Mouse (Mus musculus) c-Kit-positive CD71-positive TER-119-positive erythroid progenitor cells, embryonic 14.5 days (primary cell): ENCODE results near the gene Tigd4.
"Not testable (repeated sequence)": the region's sequence is repeated elsewhere in the genome, so short reads cannot be mapped to it uniquely, and the experiment has no call there.

Source experiments
- DNase-seq: peaks from one replicate; pipeline ENCODE4 v3.0.0-alpha.2; 2013; ENCODE audit warnings: low spot score

Tigd4 gene

DNA sequence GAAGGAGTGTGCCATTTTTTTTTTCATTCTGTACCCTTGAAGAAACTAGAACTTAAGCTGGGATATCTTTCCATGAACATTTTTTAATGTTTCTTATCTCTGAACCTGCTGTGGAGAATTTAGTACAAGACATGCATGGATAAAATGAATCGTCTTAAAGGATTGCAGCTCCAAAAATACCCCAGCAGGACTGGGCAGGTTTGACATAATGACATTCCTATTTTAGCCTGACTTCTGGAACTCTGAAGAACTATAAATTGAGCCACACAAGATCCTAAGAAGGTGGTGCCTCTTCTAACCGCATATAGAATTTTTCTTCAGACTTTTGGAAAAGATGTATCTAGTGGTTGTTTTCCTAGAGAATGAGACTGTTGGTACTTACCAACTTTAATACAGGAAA is at the start of gene Tigd4:
TSS of gene Tigd4 (plus strand) at position 301 of the 400 bp plus-strand sequence.
- DNase-seq = no peak

DNA sequence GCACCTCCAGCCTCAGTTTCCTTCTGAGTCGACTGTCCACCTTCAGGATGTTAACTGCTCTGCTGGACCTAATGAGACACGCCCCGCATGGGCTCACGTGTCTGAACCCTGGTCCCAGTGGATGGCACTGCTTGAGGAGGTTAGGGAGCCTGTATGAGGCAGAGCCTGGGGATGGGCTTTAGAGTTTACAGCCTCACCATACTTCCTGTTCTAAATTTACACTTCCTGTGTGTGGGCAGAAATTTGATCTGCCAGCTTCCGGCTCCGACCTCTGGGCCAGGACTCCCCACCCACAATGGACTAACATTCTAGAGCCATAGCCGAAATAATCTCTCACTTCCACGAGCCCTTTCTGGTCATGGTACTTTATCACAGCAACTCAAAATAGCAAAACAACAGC is 46.2 kb upstream of the Tigd4 start:
- no peak for DNase-seq

DNA sequence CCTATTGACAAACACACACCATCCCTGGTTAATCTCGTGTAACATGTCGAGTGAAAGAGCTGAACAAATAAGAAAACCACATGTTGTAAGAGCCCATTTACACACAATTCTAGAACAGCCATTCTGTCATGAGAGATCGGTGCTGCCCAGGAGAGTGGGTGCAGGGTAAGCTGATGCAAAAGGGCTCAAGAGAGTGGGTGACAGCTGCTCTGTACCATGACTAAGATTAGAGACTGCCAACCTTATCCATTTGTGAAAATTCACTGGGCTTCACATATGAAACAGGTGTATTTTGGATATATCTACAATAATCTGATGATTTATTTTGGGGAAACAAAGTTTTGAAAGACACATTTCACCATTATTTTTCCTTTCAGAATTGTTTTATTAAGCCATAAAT is 37.6 kb upstream of the Tigd4 start:
- no peak for DNase-seq

DNA sequence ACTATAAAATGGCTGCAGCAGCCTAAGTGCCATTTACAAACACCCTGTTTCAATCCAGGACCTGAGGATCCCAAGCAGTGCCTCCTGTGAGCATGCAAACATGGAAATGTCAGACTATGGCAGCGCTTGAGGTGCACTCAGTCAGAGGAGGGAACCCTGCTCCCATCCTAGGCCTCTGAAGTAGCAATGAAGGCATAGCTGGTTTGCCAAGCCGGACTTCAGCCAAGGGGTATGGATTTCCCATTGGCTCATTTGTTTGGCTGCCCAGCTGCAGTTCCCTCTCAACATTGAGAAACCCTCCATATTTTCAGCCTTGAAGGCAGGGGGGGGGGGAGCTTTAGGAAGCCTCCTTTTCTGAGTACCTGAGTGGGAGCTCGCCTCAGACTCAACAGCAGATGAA is 35.1 kb upstream of the Tigd4 start:
- DNase-seq = no peak

DNA sequence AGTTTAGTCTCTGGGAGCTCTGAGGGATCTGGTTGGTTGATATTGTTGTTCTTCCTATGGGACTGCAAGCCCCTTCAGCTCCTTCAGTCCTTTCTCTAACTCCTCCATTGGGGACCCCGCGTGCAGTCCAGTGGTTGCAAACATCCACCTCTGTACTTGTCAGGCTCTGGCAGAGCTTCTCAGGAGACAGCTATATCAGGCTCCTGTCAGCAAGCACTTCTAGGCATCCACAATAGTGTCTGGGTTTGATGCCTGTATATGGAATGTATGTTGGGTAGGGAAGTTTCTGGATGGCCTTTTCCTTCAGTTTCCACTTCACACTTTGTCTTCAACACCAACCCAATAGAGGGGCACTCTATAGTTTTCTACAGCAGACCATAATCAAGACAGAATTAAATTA is 30.5 kb upstream of the Tigd4 start:
- not testable (repeated sequence) for DNase-seq

DNA sequence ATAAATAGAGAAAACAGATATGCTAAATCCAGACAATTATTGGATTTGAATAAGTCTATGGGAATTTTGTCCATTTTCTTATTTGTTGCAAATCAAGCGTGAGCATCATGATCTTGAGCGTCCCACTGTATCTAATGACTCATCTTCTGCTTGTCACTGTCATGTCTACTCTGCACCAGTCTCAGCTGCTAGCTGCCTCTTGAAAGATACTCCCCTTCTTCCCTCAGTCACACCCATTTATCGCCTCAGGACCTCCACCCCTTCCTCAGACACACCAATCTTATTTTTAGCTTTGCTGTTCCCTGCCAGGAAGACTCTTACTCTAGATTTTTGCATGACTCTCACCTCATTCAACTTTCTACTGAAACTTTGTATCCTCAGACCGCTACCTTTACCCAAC is 30.0 kb upstream of the Tigd4 start:
- no peak for DNase-seq

DNA sequence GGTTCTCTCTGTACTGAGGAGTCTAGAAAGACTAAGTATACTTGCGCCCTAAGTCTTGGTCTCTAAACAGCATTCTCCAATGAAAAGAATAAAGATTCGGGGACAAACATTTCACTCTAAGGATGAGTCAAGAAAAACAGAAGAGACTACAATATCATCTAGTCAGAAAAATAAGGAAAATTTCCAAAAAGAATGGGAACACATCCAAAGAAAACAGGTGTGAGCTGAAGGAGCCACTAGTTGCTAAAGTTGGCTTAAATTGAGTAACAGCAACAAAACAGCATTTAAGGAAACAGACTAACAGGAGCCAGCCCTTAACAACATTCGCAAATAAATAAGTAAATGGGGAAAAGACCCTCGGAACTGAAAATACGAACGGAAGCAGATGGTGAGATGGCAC is 24.8 kb upstream of the Tigd4 start:
- DNase-seq = no peak

DNA sequence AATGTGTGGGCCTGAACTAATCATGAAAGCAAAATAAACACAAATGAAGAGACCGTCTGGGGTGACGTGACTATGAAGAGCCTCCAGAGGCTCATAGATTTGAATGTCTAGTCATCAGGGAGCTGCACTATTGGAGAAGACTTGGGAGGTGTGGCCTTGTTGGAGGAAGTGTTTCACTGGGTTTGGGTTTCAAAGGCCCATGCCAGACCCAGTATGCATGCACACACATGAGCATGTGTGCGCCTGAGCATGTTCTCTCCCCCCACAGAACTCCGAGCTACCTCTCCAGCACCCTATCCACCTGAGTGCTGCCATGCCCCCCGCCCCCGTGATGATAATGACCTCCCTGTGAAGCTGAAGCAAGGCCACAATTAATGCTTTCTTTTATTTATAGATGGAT is 23.8 kb upstream of the Tigd4 start:
- no peak for DNase-seq

DNA sequence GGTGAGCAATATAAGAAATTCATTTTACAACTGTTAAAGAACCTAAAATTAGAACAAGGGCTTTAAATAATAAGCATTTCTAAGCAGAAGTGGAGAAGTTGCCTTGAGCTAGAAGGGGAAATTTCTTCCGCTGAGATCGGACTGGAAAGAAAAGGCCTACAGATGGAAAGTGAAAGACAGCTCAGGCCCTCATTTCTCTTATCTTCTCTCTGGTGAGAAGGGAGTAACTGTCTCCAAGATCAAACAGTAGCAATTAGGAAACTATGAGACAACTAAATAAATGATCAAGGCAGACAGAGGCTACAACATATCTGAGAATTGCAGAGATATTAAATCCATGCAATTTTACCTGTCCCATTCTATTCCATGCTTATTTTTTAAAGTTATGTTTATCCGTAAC is 22.9 kb upstream of the Tigd4 start:
- no peak for DNase-seq

DNA sequence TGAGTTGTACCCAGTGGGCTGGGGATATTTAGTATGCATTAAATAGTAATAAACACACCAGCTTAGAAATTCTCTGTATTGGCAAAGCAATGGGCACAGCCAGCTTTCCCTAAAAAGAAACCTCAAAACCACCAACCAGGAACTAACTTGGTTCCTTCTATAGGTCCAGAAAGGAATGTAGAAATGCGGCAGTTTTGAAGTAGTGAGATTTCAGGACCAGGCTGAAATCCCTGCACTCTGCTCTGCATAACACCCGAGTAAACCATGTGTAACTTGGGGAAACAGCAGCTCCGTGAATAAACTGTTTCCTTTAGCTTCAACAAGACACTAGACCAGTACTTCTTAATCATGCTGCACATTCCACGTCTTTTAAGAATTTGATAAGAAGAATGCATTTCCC is 12.7 kb upstream of the Tigd4 start:
- DNase-seq = no peak

DNA sequence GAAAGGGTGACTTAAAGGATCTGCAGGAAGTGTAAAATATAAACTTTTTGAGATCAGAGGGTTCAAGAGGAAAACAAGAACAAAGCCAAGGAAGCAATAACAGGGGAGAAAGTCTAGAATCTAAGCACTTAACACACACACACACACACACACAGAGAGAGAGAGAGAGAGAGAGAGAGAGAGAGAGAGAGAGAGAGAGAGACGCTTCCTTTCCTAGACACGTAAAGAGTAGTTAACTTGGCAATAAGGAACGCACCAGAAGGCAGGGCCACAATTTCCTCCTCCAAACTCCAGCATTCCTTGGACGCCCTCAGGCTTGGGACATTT is 11.7 kb upstream of the Tigd4 start:
- no peak for DNase-seq

DNA sequence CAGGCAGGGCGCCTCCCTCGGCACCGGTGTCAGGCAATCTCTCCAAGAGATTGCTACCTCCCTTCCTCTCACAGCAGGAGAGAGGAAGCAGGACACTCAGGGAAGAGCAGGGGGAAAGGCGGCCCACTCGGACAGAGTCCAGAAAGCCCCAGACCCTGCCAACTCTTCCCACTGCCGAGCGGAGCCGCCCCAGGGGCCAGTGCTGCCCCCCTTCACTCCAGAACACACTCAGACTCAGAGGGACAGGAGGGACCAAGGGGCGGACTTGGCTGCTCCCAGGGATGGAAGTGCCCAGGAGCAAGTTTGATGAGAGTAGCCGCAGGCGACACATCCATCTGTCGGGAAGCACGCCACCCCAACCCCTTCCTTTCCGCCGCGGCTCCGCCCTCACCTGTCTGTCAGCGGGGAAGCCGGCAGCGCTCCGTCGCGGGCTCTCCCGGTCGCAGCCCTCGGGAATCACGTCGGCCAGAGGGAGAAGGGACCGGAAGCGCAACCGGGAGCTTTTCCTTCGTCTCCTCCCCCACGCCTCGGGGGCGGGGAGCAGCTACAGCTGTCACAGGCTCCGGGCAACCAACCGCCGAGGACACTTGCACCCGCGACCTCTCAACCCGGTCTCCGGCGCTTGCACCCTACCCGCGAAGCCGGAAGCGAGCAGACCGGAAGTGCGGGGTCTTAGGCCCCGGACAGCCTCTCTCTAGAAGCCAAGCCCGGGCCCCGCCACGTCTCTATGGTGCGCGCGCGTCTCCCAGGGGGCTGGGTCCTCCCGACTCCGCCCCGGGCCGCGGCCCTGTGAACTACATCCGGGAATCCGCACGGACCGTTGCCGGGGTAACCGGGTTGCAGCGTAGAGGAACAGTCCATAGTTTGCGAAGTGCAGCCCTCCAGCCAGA is 11.1 kb upstream of the Tigd4 start, which contains the start of gene Arfip1:
TSS of gene Arfip1 (minus strand) at position 603 of the 890 bp plus-strand sequence.
- peak; percentile 77 for DNase-seq

DNA sequence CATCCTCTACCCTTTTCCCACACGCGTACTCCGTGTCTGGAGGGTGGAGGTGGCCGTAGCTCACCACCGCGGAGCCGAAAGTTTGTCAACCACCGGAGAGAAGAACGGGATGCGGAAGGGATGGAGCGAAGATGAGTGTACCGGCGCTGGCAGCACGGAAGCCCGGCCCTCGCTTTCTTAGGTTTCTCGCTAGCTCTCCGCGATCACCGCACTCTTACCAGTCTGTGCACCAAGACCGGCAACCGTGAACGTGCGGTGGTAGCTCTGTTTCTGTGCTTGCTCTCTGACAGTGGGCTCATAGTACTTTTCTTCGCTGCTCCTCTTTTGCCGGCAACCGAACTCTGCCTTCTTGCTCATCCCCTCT is 10.5 kb upstream of the Tigd4 start:
- DNase-seq = no peak

DNA sequence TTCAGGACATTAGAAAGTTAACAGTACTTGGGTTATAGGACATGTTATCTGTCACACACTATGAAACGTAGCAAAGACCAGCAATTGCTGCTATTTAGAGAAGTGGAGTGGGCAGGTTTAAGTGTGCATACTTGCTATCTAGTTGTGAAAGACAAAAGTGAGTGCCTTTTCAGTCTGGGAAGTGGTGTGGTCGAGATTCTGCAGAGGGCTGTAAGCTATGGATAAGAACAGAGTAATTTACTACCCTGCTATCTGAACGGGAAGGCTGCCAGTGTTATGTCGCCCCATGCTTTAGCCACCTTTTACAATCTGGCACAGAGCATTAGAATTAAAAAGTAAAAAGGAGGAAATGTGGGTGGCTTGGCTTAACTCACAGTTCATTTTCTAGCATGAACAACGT is 6.6 kb upstream of the Tigd4 start:
- DNase-seq = no peak

DNA sequence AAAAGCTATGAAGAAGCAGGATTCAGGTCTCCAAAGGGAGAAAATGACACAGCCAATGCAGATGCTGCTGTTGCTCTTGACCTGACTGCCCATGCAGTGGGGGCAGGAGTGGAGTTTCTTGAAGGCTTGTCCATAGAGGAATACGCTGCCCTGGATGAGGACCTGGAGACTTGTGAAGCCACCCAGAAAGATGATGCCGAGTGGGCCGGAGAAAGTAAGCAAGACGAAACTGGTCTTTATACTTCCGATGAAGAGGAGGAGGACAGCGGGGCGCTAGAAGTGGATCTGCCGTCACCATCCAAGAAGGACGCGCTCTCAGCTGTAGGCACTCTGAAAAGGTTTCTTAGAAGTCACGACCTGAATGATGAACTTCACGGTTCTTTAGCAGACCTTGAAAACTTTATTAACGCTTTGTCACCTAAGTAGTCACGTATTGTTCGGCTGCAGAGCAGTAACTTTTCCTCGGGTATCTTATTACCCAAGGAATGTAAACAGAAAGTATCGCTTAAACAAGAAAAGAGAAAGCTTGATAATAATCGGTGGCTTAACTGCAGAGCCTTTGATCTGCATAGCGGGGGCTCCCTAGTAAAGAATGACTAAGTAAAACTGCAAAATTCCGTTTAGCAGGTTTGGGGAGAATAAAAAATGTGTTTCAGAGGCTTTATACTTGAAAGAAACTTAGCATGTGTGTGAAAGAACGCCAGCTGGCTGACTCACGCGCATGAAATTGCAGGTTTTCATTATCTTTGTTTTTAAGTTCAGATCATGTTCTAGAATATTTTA is 1.7 kb downstream of the Tigd4 start:
- no peak for DNase-seq

DNA sequence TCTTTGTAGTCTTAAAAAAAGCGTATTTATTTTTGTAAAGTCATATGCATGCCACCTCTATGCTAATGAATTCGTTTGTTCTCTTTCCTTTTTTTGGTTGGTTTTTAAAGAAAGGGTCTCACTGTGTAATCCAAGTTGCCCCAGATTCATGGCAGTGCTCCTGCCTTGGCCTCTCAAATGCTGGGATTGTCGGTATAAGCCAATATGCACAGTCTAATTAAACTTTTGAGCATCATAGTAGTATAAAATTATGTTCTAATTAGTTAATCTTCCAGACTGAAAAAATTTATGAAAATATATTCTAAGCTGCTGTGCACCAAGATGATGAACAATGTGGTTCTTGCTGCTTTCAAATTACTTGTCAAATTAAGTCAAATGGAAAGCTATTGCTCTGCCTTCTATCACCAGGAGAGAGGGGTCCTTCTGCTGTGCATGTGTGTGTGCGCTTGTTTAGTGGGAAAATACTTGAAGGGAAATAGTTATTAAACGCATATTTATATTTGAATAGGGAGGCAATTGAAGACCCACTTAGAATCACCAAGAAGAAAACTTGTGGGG is 2.4 kb downstream of the Tigd4 start:
- DNase-seq = no peak

DNA sequence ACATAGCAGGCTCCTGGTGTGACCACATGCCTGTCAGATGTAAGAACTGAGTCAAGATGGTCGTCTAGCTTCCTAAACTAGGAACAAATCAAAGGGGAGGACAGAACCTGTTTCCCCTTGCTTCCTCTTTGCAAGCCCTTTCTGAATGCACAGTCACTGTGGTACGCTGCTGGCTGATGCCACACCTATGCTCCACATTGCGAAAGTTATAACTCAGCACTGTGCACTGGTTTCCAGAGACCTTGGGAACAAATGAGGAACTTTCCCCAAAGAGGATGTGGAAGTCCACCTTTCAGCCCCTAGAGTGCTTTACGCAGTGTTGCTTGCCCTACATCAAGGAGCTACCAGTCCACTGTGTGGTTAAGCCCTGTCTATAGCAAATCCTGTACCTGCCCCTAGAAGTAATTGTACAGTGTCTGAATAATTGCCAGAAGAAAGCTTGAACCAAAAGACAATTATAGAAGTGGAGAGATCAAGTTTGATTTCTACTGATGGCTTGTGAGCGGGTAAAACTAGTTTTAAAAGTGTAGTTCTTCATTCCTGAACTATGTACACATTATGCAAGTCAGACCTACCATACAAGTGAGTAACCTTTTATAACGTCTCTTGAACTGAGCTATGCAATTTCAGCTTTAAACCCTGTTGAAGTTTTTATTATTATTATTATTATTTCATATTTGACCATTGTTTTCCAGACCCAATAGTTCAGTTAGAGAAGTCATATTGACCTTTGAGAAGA is 4.8 kb downstream of the Tigd4 start:
- no peak for DNase-seq

DNA sequence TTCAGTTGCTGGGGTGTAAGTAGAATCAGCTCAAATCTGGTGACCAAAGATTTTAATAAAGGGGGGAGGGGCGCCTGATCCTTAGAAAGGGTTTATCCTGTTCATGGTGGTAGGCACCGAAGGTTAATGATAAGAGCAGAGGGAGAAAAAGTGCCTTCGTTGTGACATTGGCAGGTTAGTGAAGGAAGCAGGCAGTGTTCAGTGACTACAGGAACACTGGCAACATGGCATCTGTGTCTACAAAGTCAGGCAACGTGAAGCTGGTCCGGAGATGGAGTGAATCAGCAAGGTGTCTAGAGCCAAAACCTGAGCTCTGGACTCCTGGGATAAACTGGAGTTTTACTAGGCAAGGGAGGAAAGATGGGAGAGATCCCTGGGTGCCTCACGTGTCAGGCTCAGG is 5.4 kb downstream of the Tigd4 start:
- DNase-seq = no peak

DNA sequence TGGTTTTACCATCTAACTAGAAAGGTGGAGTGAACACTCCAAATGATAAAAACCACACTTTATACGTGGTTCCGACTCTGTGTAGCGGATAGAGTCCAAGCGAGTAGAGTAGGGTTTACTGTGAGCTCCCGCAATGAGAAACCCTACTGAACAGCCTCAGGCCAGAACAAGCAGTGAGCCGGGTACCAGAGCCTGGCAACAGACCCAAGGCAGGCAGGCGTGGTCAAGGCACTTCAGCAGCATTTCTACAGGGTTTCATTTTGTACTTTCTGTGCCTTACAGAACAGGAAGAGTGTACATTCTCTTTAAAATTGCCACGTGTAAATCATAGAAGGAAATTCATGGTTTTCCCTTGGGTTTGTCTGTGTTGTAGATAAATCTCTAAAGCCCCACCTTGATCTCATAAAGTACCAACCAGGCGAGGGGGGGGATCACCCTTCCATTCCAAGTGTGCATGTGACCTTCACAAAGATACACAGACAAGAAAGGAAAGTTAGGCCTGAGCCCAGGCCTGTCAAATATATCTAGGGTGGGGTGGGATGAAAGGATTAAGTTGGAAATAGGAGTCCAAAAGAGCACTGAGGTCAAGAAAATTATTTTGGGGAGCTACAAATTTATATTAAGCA is 8.6 kb downstream of the Tigd4 start:
- DNase-seq = no peak

DNA sequence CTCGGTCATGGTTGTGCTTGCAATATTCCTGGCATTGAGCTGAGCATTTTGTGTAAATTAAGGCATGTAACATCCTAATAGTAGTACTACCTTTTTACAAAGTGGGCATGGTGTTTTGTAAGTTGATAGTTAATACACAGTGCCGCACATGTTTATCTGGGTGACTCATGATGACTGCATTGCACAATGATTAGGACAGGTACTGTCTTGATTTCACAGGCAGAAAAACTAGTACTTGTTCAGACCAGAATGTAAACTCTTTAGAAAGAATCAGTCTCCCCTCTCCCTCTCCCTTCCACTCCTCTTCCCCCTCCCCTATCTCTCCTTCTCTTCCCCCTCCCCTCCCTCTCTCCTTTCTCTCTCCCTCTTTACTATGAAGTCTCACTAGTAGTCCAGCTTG is 9.4 kb downstream of the Tigd4 start:
- no peak for DNase-seq

DNA sequence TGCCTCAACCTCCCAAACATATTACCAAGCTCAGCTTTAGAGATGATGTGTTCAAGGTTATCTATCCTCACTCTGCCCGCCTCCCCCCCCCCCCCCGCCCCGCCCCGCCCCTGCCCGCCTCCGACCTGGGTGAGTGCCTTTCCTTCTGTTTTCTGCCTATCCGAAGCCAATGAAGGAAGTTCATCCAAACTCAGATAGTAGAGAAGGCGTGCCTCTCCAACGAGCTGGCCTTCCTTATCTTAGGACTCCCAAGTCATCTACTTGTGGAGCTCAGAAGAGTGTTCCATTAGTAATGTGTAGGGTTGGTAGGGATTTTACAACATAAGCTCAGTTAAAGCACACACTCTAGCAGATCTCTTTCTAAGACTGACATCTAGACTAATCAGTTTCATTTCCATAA is 9.8 kb downstream of the Tigd4 start:
- no peak for DNase-seq

DNA sequence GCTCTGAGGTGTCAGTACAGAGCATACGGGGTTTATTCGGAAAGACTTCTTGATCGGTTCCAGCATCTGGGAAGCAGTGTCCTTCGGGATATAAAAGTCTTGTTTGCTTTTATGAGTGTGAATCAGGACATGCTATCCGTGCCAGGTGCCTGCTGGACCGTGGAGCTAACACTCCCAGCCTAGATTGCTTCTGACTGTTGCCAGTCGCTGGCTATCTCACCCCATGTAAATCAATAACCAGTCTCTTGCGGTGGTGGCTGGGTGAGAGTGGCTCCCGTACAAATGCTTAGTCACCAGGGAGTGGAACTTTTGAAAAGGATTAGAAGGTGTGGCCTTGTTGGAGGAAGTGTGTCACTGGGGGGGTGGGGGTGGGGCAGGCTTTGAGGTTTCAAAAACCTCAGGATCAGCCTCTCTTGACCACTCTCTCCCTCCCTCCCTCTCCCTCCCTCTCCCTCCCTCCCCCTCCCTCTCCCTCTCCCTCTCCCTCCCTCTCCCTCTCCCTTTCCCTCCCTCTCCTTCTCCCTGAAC is 16.9 kb downstream of the Tigd4 start:
- DNase-seq = no peak
